Mouse (Mus musculus) heart, adult 10 weeks (tissue): Measurements from ENCODE around the gene Nanog. TPM values are rescaled to one million over a fixed set of nuclear protein-coding genes. Genes with fewer than 3 reads are reported as not detected.

Source experiments
- polyA plus RNA-seq: library from polyadenylated mRNA; stranded (reverse); fragments of 350-450 nt; fragmentation: Illumina TruSeq; extraction: RNeasy Lipid Tissue Mini Kit (QIAGEN cat#74804); gene quantifications from one replicate; pipeline ENCODE4 v1.2.3, GENCODE M21; 2014; ENCODE audit warnings: low read depth, low replicate concordance

The Nanog gene
- not detected for polyA plus RNA-seq

GRCm38 (mm10) chr6:122707036-122707800, at the start of gene Nanog:
TSS of gene Nanog (plus strand) at chr6:122707489.

Other genes starting within 250 kb of the Nanog start
- not detected for gene Rimklb, start 208.7 kb upstream of the Nanog start, polyA plus RNA-seq
- gene Mfap5, start 201.6 kb upstream of the Nanog start, polyA plus RNA-seq, result 39.5 TPM
- not detected for gene Aicda, start 153.7 kb upstream of the Nanog start, polyA plus RNA-seq
- 6.9 TPM for gene Apobec1, start 105.0 kb upstream of the Nanog start, polyA plus RNA-seq
- not detected for gene Gdf3, start 97.4 kb upstream of the Nanog start, polyA plus RNA-seq
- gene Dppa3, start 81.1 kb upstream of the Nanog start, polyA plus RNA-seq, result not detected
- 1.7 TPM for gene Slc2a3, start 94.2 kb downstream of the Nanog start, polyA plus RNA-seq
- gene Foxj2, start 112.4 kb downstream of the Nanog start, polyA plus RNA-seq, result 31.6 TPM
- 2.5 TPM for gene C3ar1, start 148.7 kb downstream of the Nanog start, polyA plus RNA-seq
- gene Necap1, start 167.0 kb downstream of the Nanog start, polyA plus RNA-seq, result 18.4 TPM
- gene Clec4a1, start 214.4 kb downstream of the Nanog start, polyA plus RNA-seq, result 5.1 TPM
- 3.4 TPM for gene Clec4a3, start 245.0 kb downstream of the Nanog start, polyA plus RNA-seq